Mouse (Mus musculus) C2C12 (cell line): ENCODE results near the gene Aebp1.

Experiments
- CEBPB ChIP-seq: IDR thresholded peaks from one replicate; pipeline ENCODE4 v1.6.1; 2011; ENCODE audit warnings: low read depth, mild to moderate bottlenecking, control low read depth, moderate library complexity
- CTCF ChIP-seq: IDR thresholded peaks from one replicate; pipeline ENCODE4 v1.5.1; 2011; ENCODE audit not compliant: control insufficient read depth, insufficient read depth, insufficient read length
- FOSL1 ChIP-seq: IDR thresholded peaks from one replicate; pipeline ENCODE4 v1.8.0; 2011; ENCODE audit warnings: mild to moderate bottlenecking, low read length; ENCODE audit not compliant: poor library complexity, insufficient read depth, severe bottlenecking
- MAX ChIP-seq: IDR thresholded peaks from one replicate; pipeline ENCODE4 v1.6.1; 2011; ENCODE audit warnings: mild to moderate bottlenecking, control low read depth
- MYOD1 ChIP-seq: IDR thresholded peaks from one replicate; pipeline ENCODE4 v1.6.1; 2011; ENCODE audit warnings: low read depth; ENCODE audit not compliant: control insufficient read depth, insufficient read length
- MYOG ChIP-seq: IDR thresholded peaks from one replicate; pipeline ENCODE4 v1.6.1; 2011; ENCODE audit not compliant: control insufficient read depth, insufficient read length; ENCODE audit errors: extremely low read depth
- USF1 ChIP-seq: IDR thresholded peaks from one replicate; pipeline ENCODE4 v1.6.1; 2011; ENCODE audit warnings: low read depth, mild to moderate bottlenecking, control low read depth, moderate library complexity

- TF ChIP-seq CTCF (no peak), CEBPB (no peak), MYOD1 (no peak), MYOG (no peak), USF1 (no peak), MAX (no peak), FOSL1 (no peak)
Measured at GRCm38 (mm10) chr11:5908642-5909041, 46.9 kb downstream of the Aebp1 start.
